Mouse (Mus musculus): ENCODE data around the gene Mitd1. TPM values are rescaled to one million over a fixed set of nuclear protein-coding genes. Genes with fewer than 3 reads are reported as not detected.

Mitd1 gene
- 0.19 TPM in 2 replicates for polyA plus RNA-seq (2012)

DNA sequence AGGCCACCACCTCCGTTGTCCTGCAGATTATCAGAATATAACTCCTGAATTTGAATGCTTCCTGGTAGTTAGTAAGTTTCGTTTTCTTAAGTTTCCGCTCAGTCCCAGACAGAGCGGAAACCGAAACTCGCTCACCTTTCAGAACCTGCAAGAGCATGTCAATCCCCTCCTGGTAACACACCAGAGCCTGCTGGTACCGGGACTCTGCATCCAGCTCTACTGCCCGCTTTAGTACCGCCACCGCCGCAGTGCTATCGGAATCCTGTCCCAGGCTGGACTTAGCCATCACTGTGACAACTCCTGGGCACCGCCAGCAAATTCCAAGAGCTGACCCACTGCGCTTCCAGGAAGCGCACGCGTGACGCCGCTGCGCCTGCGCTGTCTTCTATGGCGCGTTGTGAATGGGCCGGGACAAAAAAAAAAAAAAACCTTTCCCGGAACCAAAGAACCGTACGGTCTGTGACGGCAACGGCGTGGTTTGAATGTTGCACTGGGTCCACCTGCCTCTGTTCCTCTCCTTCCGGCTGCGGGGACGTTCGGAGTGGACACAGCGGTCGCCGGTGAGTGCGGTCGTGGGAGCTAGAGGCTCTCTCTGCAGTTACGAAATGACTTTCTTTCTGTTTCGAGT lies at the start of gene Mitd1, which contains the start of gene Mrpl30:
Gene Mitd1, minus strand, starts transcription at position 387 of the 628 bp plus-strand sequence.
Gene Mrpl30, plus strand, starts transcription at position 453 of the 628 bp plus-strand sequence.
- Histone ChIP-seq H3K9me3 (ENCODE audit: control insufficient read depth, low read length) (no peaks in the 10 kb centered on the region), H3K4me1 (ENCODE audit: control insufficient read depth) (peaks cover 56% of the 10 kb centered on the region), H3K36me3 (ENCODE audit: control insufficient read depth) (peaks cover 38% of the 10 kb centered on the region), H3K27me3 (ENCODE audit: control insufficient read depth) (no peaks in the 10 kb centered on the region), H3K4me3 (replicated peaks) (peak within 1 kb of the TSS; percentile 95)
- TF ChIP-seq TAL1 (IDR thresholded peaks at IDR 0.05; ENCODE audit: low read length) = no peak
- no peak for TF ChIP-seq GATA1 (IDR thresholded peaks at IDR 0.05; ENCODE audit: low read length)

DNA sequence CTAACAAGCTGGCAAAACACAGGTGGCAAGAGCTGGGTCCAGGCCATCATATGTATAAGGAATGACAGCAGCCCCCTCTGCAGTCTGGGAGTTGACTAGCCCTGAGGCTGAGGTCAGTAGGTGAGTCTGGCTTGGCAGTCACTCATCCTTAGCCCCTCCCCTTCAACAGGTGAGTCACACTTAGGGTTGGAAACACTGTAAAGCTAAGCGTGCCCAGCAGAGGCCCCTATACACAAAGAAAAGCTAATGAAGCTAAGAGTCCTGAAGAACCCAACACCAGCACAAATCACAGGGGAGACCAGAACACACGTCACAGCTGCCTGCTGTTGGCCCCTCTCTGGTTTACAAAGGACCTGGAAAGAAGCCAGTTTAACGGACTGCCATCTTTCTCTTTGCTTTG lies 41.6 kb upstream of the Mitd1 start:
- TF ChIP-seq GATA1 (IDR thresholded peaks at IDR 0.05; ENCODE audit: low read length) (no peak), TAL1 (IDR thresholded peaks at IDR 0.05; ENCODE audit: low read length) (no peak)
- no peaks in the 10 kb centered on the region for H3K9me3 ChIP-seq (ENCODE audit: control insufficient read depth, low read length)
- no peaks in the 10 kb centered on the region for H3K4me1 ChIP-seq (ENCODE audit: control insufficient read depth)
- no peak overlapping the region for H3K4me3 ChIP-seq (replicated peaks)
- no peaks in the 10 kb centered on the region for H3K36me3 ChIP-seq (ENCODE audit: control insufficient read depth)
- H3K27me3 ChIP-seq (ENCODE audit: control insufficient read depth) = no peaks in the 10 kb centered on the region

DNA sequence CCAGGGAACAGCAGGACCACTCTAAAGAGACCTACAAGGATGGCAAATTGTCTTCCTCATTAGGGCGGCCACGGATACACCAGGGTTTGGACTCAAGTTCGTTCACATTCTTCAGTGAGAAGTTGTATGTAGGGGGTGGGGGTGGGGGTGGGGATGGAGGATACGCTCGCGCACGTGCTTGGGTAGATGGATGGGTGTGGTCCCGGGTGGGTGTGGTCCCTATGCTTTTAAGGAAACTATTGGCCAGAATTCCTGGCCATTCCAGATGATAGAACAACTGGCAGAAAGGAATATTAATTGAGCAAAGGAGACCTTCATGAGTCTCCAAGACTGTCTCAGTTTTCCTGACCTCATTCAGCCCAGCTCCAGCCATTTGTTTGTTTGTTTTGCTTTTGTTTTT lies 35.8 kb upstream of the Mitd1 start:
- no peaks in the 10 kb centered on the region for H3K36me3 ChIP-seq (ENCODE audit: control insufficient read depth)
- TF ChIP-seq GATA1 (IDR thresholded peaks at IDR 0.05; ENCODE audit: low read length) = no peak
- TF ChIP-seq TAL1 (IDR thresholded peaks at IDR 0.05; ENCODE audit: low read length) = no peak
- no peaks in the 10 kb centered on the region for H3K9me3 ChIP-seq (ENCODE audit: control insufficient read depth, low read length)
- H3K4me1 ChIP-seq (ENCODE audit: control insufficient read depth) = no peaks in the 10 kb centered on the region
- no peak overlapping the region for H3K4me3 ChIP-seq (replicated peaks)
- H3K27me3 ChIP-seq (ENCODE audit: control insufficient read depth) = no peaks in the 10 kb centered on the region; the same call in 1 of the 2 replicates

DNA sequence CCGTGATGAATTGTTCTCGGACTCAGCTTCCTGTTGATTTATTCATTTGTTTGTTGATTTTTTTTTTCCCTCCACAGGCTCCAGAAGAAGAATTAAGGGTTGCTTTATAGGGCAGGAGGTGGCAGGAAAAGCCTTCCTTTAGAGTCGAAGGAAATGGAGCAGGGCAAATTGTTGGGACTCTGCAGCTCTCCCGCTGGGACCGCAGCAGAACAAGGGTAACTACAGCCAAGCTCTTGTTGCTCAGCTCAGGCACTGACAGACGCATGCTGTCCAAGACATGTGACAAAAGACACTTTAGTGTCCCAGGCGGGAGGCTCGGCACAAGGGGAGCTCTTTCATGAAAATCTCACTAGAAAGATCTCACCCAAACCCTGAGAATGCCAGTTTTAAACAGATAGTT lies 32.3 kb upstream of the Mitd1 start:
- no peaks in the 10 kb centered on the region for H3K9me3 ChIP-seq (ENCODE audit: control insufficient read depth, low read length)
- H3K27me3 ChIP-seq (ENCODE audit: control insufficient read depth) = no peaks in the 10 kb centered on the region; the same call in 1 of the 2 replicates
- no peaks in the 10 kb centered on the region for H3K36me3 ChIP-seq (ENCODE audit: control insufficient read depth)
- no peaks in the 10 kb centered on the region for H3K4me1 ChIP-seq (ENCODE audit: control insufficient read depth)
- TF ChIP-seq GATA1 (IDR thresholded peaks at IDR 0.05; ENCODE audit: low read length) (no peak), TAL1 (IDR thresholded peaks at IDR 0.05; ENCODE audit: low read length) (no peak)
- no peak overlapping the region for H3K4me3 ChIP-seq (replicated peaks)

DNA sequence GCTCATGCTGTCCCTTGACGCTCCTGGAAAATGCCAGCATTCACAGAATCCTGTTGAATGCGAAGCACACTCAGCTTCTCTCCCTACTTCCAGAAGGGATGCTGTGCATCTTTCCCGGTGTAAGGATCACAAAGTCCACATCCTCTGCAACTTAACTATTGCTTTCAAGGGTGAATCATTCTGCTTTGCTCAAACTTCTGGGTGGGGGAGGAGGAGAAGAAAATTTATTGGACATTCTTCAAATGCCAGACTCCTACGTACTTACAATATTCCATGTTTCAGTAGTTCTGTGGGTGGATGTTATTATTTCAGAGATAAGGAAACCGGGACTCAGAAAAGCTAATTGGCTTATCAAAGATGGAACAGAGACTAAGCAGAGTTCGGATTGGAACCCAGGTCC lies 27.9 kb upstream of the Mitd1 start:
- H3K9me3 ChIP-seq (ENCODE audit: control insufficient read depth, low read length) = no peaks in the 10 kb centered on the region
- H3K4me1 ChIP-seq (ENCODE audit: control insufficient read depth) = no peaks in the 10 kb centered on the region
- TF ChIP-seq TAL1 (IDR thresholded peaks at IDR 0.05; ENCODE audit: low read length) (no peak), GATA1 (IDR thresholded peaks at IDR 0.05; ENCODE audit: low read length) (no peak)
- H3K36me3 ChIP-seq (ENCODE audit: control insufficient read depth) = no peaks in the 10 kb centered on the region
- H3K4me3 ChIP-seq (replicated peaks) = no peak overlapping the region
- H3K27me3 ChIP-seq (ENCODE audit: control insufficient read depth) = no peaks in the 10 kb centered on the region; the same call in 1 of the 2 replicates

DNA sequence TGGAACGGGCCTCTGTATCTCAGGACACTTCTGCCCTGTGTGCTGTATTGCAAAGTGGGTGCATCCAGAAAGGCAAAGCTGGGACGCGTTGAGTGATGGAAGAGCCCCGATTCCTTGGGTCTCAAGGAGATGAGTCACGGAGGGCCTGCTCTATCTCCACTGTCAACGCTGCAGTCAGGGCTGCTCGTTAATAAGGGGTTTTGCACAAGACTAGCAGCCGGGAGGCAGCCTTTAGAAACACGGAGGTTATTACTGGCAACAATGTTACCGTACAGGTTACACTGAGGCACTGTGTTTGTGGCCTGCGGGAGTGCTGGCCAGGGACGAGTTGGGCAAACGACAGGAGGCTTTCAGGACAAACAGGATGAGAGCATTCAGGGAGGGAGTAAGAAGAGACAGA lies 27.5 kb upstream of the Mitd1 start:
- Histone ChIP-seq H3K4me3 (replicated peaks) (no peak overlapping the region), H3K36me3 (ENCODE audit: control insufficient read depth) (no peaks in the 10 kb centered on the region), H3K4me1 (ENCODE audit: control insufficient read depth) (no peaks in the 10 kb centered on the region), H3K27me3 (ENCODE audit: control insufficient read depth) (peaks cover 2% of the 10 kb centered on the region; the same call in 1 of the 2 replicates), H3K9me3 (ENCODE audit: control insufficient read depth, low read length) (no peaks in the 10 kb centered on the region)
- no peak for TF ChIP-seq TAL1 (IDR thresholded peaks at IDR 0.05; ENCODE audit: low read length)
- no peak for TF ChIP-seq GATA1 (IDR thresholded peaks at IDR 0.05; ENCODE audit: low read length)

DNA sequence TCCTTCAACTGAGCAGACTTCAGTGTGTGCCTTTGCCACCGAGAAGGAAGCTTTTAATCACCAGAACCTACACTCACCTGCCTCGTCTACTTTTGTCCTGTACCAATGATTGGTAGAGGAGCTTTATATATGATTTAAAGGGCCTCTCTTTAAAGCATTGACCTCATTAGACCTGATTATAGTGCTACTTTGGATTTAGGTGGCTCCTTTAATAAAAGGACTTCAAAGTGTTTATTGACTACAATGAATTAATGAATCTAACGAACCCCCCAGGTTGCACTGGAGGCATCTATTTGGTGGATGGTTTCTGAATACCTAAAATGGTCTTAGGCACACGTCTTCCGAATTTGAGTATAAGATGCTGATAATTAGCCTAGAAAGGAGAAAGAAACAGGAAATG lies 26.2 kb upstream of the Mitd1 start, which contains the start of gene Lyg2:
Gene Lyg2, minus strand, starts transcription at position 101 of the 400 bp plus-strand sequence.
- no peaks in the 10 kb centered on the region for H3K9me3 ChIP-seq (ENCODE audit: control insufficient read depth, low read length)
- H3K36me3 ChIP-seq (ENCODE audit: control insufficient read depth) = no peaks in the 10 kb centered on the region
- H3K4me1 ChIP-seq (ENCODE audit: control insufficient read depth) = no peaks in the 10 kb centered on the region
- TF ChIP-seq TAL1 (IDR thresholded peaks at IDR 0.05; ENCODE audit: low read length) (no peak), GATA1 (IDR thresholded peaks at IDR 0.05; ENCODE audit: low read length) (no peak)
- H3K27me3 ChIP-seq (ENCODE audit: control insufficient read depth) = peaks cover 2% of the 10 kb centered on the region; the same call in 1 of the 2 replicates
- no peak within 1 kb of the TSS for H3K4me3 ChIP-seq (replicated peaks)

DNA sequence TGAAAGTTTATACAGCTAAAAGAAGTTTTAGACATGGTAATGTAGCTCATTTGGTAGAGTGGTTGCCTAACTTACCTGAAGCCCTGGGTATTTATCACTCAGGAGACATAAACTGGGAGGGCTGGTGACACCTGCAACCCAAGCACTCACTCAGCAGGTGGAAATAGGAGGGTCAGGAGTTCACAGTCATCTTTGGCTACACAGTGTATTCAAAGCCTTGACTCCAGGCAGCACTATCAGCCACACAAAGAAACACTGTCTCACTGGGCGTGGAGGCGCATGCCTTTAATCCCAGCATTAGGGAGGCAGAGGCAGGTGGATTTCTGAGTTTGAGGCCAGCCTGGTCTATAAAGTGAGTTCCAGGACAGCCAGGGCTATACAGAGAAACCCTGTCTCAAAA lies 22.5 kb upstream of the Mitd1 start:
- Histone ChIP-seq H3K9me3 (ENCODE audit: control insufficient read depth, low read length) (no peaks in the 10 kb centered on the region), H3K4me3 (replicated peaks) (no peak overlapping the region), H3K36me3 (ENCODE audit: control insufficient read depth) (no peaks in the 10 kb centered on the region), H3K4me1 (ENCODE audit: control insufficient read depth) (no peaks in the 10 kb centered on the region), H3K27me3 (ENCODE audit: control insufficient read depth) (peaks cover 2% of the 10 kb centered on the region)
- TF ChIP-seq GATA1 (IDR thresholded peaks at IDR 0.05; ENCODE audit: low read length) (no peak), TAL1 (IDR thresholded peaks at IDR 0.05; ENCODE audit: low read length) (no peak)

DNA sequence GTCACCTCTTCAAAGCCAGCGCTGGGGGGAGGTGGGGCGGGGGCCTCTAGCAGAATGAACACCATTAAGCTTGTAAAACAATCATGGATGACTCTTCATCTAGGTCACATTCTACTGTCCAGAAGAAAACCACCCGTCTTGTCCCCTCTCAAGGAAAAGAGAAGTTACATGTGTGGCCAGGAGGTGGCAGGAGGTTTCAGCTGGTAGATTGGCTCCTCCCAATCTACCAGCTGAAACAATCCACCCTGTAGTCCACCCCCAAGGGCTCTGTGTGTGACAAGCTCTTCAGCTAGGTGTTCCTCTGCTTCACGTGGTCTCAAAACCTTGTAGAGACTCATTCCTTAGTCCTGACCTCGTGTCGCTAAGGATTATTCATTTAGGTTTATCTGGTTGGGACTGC lies 13.0 kb upstream of the Mitd1 start:
- Histone ChIP-seq H3K4me3 (replicated peaks) (no peak overlapping the region), H3K9me3 (ENCODE audit: control insufficient read depth, low read length) (no peaks in the 10 kb centered on the region), H3K4me1 (ENCODE audit: control insufficient read depth) (no peaks in the 10 kb centered on the region), H3K27me3 (ENCODE audit: control insufficient read depth) (peaks cover 2% of the 10 kb centered on the region; the same call in 1 of the 2 replicates), H3K36me3 (ENCODE audit: control insufficient read depth) (peaks cover 26% of the 10 kb centered on the region)
- no peak for TF ChIP-seq GATA1 (IDR thresholded peaks at IDR 0.05; ENCODE audit: low read length)
- no peak for TF ChIP-seq TAL1 (IDR thresholded peaks at IDR 0.05; ENCODE audit: low read length)

Measured in erythroblast, embryonic 14.5 days (primary cell).